Mouse (Mus musculus) heart, embryonic 10.5 days (tissue): Measurements from ENCODE around the gene Slc9a1. TPM values are rescaled to one million over a fixed set of nuclear protein-coding genes. Genes with fewer than 3 reads are reported as not detected.

Experiments
- DNase-seq: peaks from one replicate; pipeline ENCODE4 v3.0.0-alpha.2; 2017; ENCODE audit warnings: low spot score
- H3K27ac ChIP-seq: fragments of 300-500 bp; sonication (generic); 2 replicates; pipeline ENCODE4 v1.5.1; 2016; ENCODE audit warnings: mild to moderate bottlenecking
- H3K27me3 ChIP-seq: fragments of 300-500 bp; sonication (generic); 2 replicates; pipeline ENCODE4 v1.6.1; 2016; ENCODE audit warnings: mild to moderate bottlenecking; ENCODE audit not compliant: poor library complexity, insufficient read depth, severe bottlenecking
- H3K36me3 ChIP-seq: fragments of 300-500 bp; sonication (generic); 2 replicates; pipeline ENCODE4 v1.6.1; 2016; ENCODE audit warnings: mild to moderate bottlenecking, moderate library complexity
- H3K4me1 ChIP-seq: fragments of 300-500 bp; sonication (generic); 2 replicates; pipeline ENCODE4 v1.6.1; 2016; ENCODE audit warnings: mild to moderate bottlenecking
- H3K4me3 ChIP-seq: fragments of 300-500 bp; sonication (generic); 2 replicates; pipeline ENCODE4 v1.5.1; 2016; ENCODE audit warnings: mild to moderate bottlenecking, moderate library complexity
- H3K9me3 ChIP-seq: fragments of 300-500 bp; sonication (generic); 2 replicates; pipeline ENCODE4 v1.6.1; 2016; ENCODE audit warnings: mild to moderate bottlenecking, moderate library complexity
- WGBS: fragments of 180-500 bp; shearing (Covaris S2); methylation state at CpG from one replicate; pipeline ENCODE4 v1.1.7; 2016; 5-methylcytosine and 5-hydroxymethylcytosine counted together
- polyA plus RNA-seq: library from polyadenylated mRNA; unstranded; fragments of >200 nt; fragmentation: Nextera tagmentation; extraction: Ambion mirVana; gene quantifications from 2 replicates; pipeline ENCODE4 v1.2.1, GENCODE M21; 2016

Gene Slc9a1
- polyA plus RNA-seq, 1 experiment from 2014 or later: 7.6 TPM

- Histone ChIP-seq H3K27me3 (no peaks in the 10 kb centered on the region), H3K27ac (peak overlapping the region; percentile 72), H3K4me1 (peaks cover 83% of the 10 kb centered on the region), H3K4me3 (no peak overlapping the region), H3K9me3 (no peaks in the 10 kb centered on the region), H3K36me3 (no peaks in the 10 kb centered on the region)
- 65% methylated on average over 8 of the region's 8 CpGs for WGBS
- DNase-seq: no peak
These were observed 28.5 kb downstream of the Slc9a1 start for GRCm38 (mm10) chr4:133397961-133398360.

- no peak for DNase-seq
- H3K9me3 ChIP-seq: no peaks in the 10 kb centered on the region
- H3K27me3 ChIP-seq: no peaks in the 10 kb centered on the region
- WGBS: 73% methylated on average over 5 of the region's 5 CpGs
- no peak overlapping the region for H3K4me3 ChIP-seq
- peaks cover 83% of the 10 kb centered on the region for H3K4me1 ChIP-seq
- H3K27ac ChIP-seq: peak overlapping the region; percentile 72
- no peaks in the 10 kb centered on the region for H3K36me3 ChIP-seq
These were observed 29.1 kb downstream of the Slc9a1 start for GRCm38 (mm10) chr4:133398619-133399018.

DNA sequence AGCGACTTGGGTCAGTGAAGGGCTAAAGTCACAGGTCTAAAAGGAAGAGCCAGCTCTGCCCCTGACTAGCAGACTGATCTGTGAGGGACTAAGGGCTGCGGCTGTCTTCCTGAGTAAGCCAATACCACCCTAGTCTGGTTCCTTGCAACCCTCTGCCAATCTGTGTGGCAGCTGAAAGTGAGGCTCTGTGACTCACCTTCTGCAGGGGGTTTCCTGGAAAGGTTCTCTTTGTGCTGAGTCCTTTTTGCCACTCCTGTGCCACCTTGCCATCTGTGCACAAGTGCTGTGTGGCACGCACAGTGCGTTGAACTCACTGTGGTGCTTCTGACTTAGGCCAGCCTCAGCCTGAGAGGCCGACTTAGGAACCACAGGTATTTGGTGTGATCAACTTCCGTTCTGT is 30.0 kb downstream of the Slc9a1 start:
- no peaks in the 10 kb centered on the region for H3K36me3 ChIP-seq
- 80% methylated on average over 6 of the region's 6 CpGs for WGBS
- H3K4me1 ChIP-seq: peaks cover 79% of the 10 kb centered on the region
- H3K27ac ChIP-seq: peak overlapping the region; percentile 72
- H3K27me3 ChIP-seq: no peaks in the 10 kb centered on the region
- H3K9me3 ChIP-seq: no peaks in the 10 kb centered on the region
- no peak for DNase-seq
- no peak overlapping the region for H3K4me3 ChIP-seq

DNA sequence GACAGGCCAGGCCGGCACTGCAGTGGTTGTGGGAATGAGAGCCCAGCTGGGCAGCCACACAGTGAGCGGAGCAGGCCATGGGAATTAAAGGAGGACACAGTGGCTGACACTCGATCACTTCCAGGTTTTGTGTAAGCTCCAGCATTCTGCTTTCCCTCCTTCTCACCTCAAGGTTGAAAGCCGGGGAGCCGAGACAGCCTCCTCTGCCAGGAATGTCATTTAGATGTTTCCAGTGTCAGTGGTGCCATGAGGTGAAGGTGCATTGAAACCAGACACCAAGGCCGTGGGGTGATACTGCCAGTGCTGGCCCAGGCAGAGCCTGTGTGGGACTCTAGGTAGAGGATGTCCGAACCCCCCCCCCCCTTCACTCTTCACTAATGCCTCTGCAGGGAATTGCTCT is 30.6 kb downstream of the Slc9a1 start:
- Histone ChIP-seq H3K4me1 (peaks cover 73% of the 10 kb centered on the region), H3K27me3 (no peaks in the 10 kb centered on the region)

DNA sequence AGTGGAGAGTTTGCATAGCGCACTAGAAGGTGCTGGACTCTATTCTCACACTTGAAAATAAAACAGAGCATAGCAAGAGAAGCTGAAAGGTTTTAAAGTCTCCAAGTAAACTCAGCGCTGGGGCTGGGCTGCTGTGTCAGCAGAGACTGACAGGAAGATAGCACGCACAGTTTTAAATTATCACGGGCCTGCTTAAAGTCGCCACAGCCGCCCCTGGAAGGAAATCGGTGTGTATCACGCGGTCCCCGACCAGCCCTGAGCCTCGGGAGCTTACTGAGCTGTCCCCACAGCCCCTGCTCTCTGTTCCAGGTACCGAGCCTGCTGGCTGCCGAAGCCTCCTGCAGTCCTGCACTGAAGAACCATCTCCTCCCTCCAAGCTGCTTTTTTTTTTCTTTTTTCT is 32.5 kb downstream of the Slc9a1 start:
- Histone ChIP-seq H3K36me3 (0 out of 2 replicates have a peak, but pooled peaks cover 2% of the 10 kb centered on the region), H3K4me1 (peaks cover 70% of the 10 kb centered on the region)

More for the DNA sequence above, 30.6 kb downstream of the Slc9a1 start:
- H3K4me3 ChIP-seq: no peak overlapping the region
- no peaks in the 10 kb centered on the region for H3K36me3 ChIP-seq
- DNase-seq: no peak
- 43% methylated on average over 7 of the region's 7 CpGs for WGBS
- peak overlapping the region; percentile 72; the same call in 1 of the 2 replicates for H3K27ac ChIP-seq
- H3K9me3 ChIP-seq: no peaks in the 10 kb centered on the region

GRCm38 (mm10) chr4:133403611-133404228 is 34.2 kb downstream of the Slc9a1 start:
- 87% methylated on average over 9 of the region's 9 CpGs for WGBS
- H3K27ac ChIP-seq: 0 out of 2 replicates have a peak overlapping the region, but pooled peaks have one; percentile 7
- 0 out of 2 replicates have a peak, but pooled peaks cover 2% of the 10 kb centered on the region for H3K36me3 ChIP-seq
- no peaks in the 10 kb centered on the region for H3K9me3 ChIP-seq
- H3K27me3 ChIP-seq: no peaks in the 10 kb centered on the region
- no peak overlapping the region for H3K4me3 ChIP-seq
- peaks cover 68% of the 10 kb centered on the region for H3K4me1 ChIP-seq
- DNase-seq: no peak

More for the DNA sequence above, 32.5 kb downstream of the Slc9a1 start:
- no peak for DNase-seq
- H3K9me3 ChIP-seq: no peaks in the 10 kb centered on the region
- H3K27ac ChIP-seq: peak overlapping the region; percentile 52; the same call in 1 of the 2 replicates
- 38% methylated on average over 13 of the region's 13 CpGs for WGBS
- no peak overlapping the region for H3K4me3 ChIP-seq
- H3K27me3 ChIP-seq: no peaks in the 10 kb centered on the region

GRCm38 (mm10) chr4:133404256-133404655 is 34.8 kb downstream of the Slc9a1 start:
- no peaks in the 10 kb centered on the region for H3K9me3 ChIP-seq
- 84% methylated on average over 5 of the region's 5 CpGs for WGBS
- H3K4me1 ChIP-seq: peaks cover 63% of the 10 kb centered on the region

DNA sequence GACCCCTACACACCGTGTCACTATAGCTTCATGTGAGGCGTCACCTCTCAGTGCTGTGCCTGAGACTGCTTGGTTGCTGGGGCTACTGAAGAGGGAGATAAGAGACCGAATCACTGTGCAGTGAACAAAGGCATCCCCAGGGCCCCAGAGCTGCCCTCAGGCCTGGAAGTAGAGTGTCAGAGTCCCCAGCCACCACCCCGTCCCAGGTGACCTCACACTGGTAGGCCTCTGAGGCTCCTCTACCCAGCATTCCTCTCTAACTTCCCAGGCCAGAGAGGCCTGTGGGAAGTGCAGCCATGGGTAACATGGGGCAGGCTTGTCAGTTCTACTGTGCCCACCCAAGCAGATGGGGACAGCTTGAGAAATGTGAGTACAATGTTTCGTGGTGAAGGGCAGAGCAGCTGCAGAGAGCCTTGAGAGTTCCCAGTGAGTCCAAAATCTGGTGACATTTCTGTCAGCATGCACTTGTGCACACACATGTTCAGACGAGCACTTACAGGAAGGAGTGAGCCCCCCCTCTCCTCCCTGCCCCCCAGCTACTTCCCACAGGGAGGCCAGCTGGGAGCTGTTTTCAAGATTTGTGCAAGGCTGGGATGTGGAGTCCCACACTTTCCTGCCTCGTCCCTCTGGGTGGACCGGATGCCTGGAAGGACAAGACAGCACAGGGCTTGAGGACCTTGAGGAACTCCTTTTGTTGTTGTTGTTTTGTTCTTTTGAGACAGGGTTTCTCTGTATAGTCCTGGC is 37.0 kb downstream of the Slc9a1 start:
- H3K27me3 ChIP-seq: no peaks in the 10 kb centered on the region
- WGBS: 40% methylated on average over 8 of the region's 8 CpGs
- peak overlapping the region; percentile 79 for H3K27ac ChIP-seq

More at GRCm38 (mm10) chr4:133404256-133404655, 34.8 kb downstream of the Slc9a1 start:
- Histone ChIP-seq H3K27ac (no peak overlapping the region), H3K27me3 (no peaks in the 10 kb centered on the region), H3K4me3 (no peak overlapping the region), H3K36me3 (0 out of 2 replicates have a peak, but pooled peaks cover 2% of the 10 kb centered on the region)
- DNase-seq: no peak

DNA sequence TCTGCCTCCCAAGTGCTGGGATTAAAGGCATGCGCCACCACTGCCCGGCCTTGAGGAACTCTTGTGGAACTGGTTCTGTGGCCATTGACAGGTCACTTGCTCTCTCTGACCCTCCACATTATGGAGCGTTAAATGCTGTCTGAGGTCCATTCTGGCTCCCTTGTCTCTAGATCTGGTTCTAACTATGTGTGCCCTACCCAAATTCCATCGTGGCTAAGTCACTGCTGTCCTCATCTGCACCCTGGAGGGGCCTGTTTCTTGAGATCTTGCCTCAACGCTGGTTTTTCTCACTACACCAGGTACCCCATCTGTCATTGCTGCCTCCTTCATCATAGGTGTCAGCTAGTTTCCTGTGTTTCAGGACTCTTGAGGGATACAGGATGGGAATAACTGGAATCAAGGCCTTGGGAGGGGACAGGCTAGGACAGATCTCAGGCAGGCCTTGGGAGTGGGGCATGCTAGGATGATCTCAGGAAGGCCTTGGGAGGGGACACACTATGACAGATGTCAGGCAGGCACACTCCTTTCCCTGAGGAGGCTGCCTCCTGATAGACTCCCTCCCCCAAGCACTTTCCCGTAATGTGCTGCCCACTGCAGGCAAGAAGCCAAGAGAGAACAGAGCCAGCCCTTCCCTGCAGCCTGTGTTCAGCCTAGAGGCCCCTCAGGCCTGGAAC is 37.7 kb downstream of the Slc9a1 start:
- H3K9me3 ChIP-seq: no peaks in the 10 kb centered on the region
- H3K27ac ChIP-seq: peak overlapping the region; percentile 12; the same call in 1 of the 2 replicates
- H3K27me3 ChIP-seq: no peaks in the 10 kb centered on the region
- DNase-seq: no peak
- no peak overlapping the region for H3K4me3 ChIP-seq
- H3K4me1 ChIP-seq: peaks cover 46% of the 10 kb centered on the region
- 59% methylated on average over 6 of the region's 6 CpGs for WGBS
- H3K36me3 ChIP-seq: peaks cover 14% of the 10 kb centered on the region; the same call in 1 of the 2 replicates

More for the DNA sequence above, 37.0 kb downstream of the Slc9a1 start:
- Histone ChIP-seq H3K9me3 (no peaks in the 10 kb centered on the region), H3K36me3 (0 out of 2 replicates have a peak, but pooled peaks cover 7% of the 10 kb centered on the region), H3K4me1 (peaks cover 49% of the 10 kb centered on the region), H3K4me3 (peak overlapping the region; percentile 15; the same call in 1 of the 2 replicates)
- no peak for DNase-seq

GRCm38 (mm10) chr4:133408006-133408405 is 38.5 kb downstream of the Slc9a1 start:
- H3K4me3 ChIP-seq: no peak overlapping the region
- H3K4me1 ChIP-seq: peaks cover 41% of the 10 kb centered on the region
- no peaks in the 10 kb centered on the region for H3K27me3 ChIP-seq
- peak overlapping the region; percentile 12; the same call in 1 of the 2 replicates for H3K27ac ChIP-seq
- no peak for DNase-seq
- H3K36me3 ChIP-seq: peaks cover 21% of the 10 kb centered on the region
- 57% methylated on average over 7 of the region's 7 CpGs for WGBS
- no peaks in the 10 kb centered on the region for H3K9me3 ChIP-seq

DNA sequence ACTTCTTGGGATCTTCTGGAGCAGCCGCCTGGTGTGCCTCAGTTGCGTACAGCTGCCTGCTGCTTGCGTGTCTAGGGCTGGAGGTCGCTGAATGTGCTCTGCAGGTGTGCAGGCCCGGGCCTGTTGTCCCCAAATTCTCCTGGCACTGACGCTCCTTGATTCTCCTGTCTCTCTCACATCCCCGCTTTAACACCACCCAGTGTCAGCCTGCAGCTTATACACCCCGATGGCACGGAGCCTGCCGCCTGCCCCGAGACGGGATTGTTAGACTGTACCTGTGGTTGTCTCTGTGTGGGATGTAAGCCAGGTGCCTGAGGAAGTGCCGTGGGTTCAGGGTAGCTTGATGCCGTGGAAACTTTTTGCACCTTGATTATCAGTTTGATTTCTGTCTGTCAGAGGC is 41.5 kb downstream of the Slc9a1 start:
- no peak overlapping the region for H3K4me3 ChIP-seq
- WGBS: 86% methylated on average over 14 of the region's 14 CpGs
- H3K27ac ChIP-seq: 0 out of 2 replicates have a peak overlapping the region, but pooled peaks have one; percentile 3
- no peak for DNase-seq
- no peaks in the 10 kb centered on the region for H3K27me3 ChIP-seq
- H3K36me3 ChIP-seq: peaks cover 38% of the 10 kb centered on the region
- H3K4me1 ChIP-seq: peaks cover 47% of the 10 kb centered on the region
- H3K9me3 ChIP-seq: no peaks in the 10 kb centered on the region

DNA sequence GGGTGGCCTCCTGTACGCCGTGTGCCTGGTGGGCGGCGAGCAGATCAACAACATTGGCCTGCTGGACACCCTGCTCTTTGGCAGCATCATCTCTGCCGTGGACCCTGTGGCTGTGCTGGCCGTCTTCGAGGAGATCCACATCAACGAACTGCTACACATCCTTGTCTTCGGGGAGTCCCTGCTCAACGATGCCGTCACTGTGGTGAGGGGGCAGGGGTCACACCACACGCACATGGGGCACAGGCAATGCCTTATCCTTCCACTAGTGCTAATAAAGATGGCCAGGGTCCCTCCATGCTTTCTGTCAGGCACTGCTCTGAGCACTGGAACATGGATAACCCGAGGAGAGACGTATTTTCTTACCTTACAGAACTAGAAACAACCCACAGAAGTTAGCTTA is 42.6 kb downstream of the Slc9a1 start:
- no peak overlapping the region for H3K4me3 ChIP-seq
- no peak overlapping the region for H3K27ac ChIP-seq
- WGBS: 85% methylated on average over 14 of the region's 14 CpGs
- peaks cover 36% of the 10 kb centered on the region for H3K4me1 ChIP-seq
- peaks cover 48% of the 10 kb centered on the region for H3K36me3 ChIP-seq
- no peaks in the 10 kb centered on the region for H3K27me3 ChIP-seq
- no peak for DNase-seq
- no peaks in the 10 kb centered on the region for H3K9me3 ChIP-seq
